Mouse (Mus musculus) cerebellum, adult 11-12 months (tissue): ENCODE measurements at regions not wholly inside any gene's neighbourhood (a gene's known extent, or its start where the extent isn't known, plus 50 kb on each side); places are given as distances from the start of the nearest gene placed in this dataset.

Experiments
- DNase-seq: peaks from one replicate; pipeline ENCODE4 v3.0.0; 2022

GRCm38 (mm10) chr10:110654070-110654469 is 91.2 kb upstream of the E2f7 start:
- DNase-seq, result peak; percentile 23

DNA sequence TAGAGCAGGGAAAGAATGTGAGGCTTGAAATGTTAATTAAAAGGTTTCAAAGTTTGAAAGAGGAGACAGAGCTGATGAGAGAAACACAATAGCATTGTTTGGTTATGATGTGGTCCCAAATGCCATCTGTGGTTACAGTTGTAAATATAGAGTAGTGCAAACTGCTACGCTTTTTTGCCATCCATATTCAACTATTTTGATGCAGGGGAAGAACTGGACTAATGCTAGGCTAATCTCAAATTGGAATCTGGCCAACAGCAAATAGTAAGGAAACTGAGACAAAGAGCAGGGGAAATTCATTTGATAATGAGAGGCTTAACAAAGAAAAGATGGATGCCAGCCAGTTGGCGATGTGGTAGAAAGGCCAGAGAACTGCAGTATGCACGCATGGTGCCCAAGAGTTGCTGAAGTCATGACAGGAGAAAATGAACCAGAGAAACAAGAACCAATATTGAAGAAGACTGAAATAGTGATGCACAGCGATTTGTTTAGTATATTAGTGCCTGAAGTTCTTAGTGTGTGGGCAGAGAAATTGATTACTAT is 87.0 kb upstream of the E2f7 start:
- DNase-seq, result no peak

DNA sequence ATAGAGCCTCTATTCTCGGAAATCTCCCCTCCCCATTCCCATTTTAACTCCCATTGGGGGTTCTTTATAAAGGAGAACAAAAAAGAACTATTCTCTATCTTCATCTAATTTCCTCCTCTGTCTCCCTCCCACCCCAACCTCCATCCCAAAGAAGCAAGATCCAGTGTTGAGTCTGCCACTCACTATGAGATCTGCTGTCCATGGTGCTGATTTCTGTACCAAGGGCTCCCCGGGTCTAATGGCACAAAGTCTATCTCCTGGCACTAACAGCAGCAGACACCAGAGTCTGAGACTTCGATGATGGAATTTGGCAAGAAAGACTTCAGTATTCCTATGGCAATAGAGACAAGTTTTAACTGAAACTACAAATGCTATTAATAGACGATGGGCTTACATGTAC is 68.7 kb upstream of the E2f7 start:
- DNase-seq, result no peak
